Mouse (Mus musculus) forebrain, embryonic 11.5 days (tissue): ENCODE measurements at regions not wholly inside any gene's neighbourhood (a gene's known extent, or its start where the extent isn't known, plus 50 kb on each side); places are given as distances from the start of the nearest gene placed in this dataset.

Experiments
- ATAC-seq: fragments of 200-750 bp; cut with Nextera tagmentation; replicated peaks from 2 replicates; pipeline ENCODE4 v1.8.0; 2017; ENCODE audit warnings: moderate TSS enrichment; ENCODE audit not compliant: low FRiP score
- DNase-seq: peaks from one replicate; pipeline ENCODE4 v3.0.0-alpha.2; 2017; ENCODE audit warnings: low spot score
- H3K27ac ChIP-seq: fragments of 300-500 bp; sonication (generic); 2 replicates; pipeline ENCODE4 v1.5.1; 2014; ENCODE audit warnings: low read depth, low read length
- H3K27me3 ChIP-seq: fragments of 300-500 bp; sonication (generic); 2 replicates; pipeline ENCODE4 v1.6.1; 2014; ENCODE audit warnings: mild to moderate bottlenecking, low read length, mixed read lengths; ENCODE audit not compliant: control insufficient read depth, insufficient read depth
- H3K36me3 ChIP-seq: fragments of 300-500 bp; sonication (generic); 2 replicates; pipeline ENCODE4 v1.6.1; 2014; ENCODE audit warnings: mild to moderate bottlenecking, low read length, moderate library complexity, mixed read lengths; ENCODE audit not compliant: control insufficient read depth, insufficient read depth
- H3K4me1 ChIP-seq: fragments of 300-500 bp; sonication (generic); replicated peaks from 2 replicates; pipeline ENCODE4 v1.6.1; 2014; ENCODE audit warnings: low read length, mixed read lengths; ENCODE audit not compliant: control insufficient read depth, insufficient read depth
- H3K4me2 ChIP-seq: fragments of 300-500 bp; sonication (generic); 2 replicates; pipeline ENCODE4 v1.6.1; 2014; ENCODE audit warnings: low read depth, mild to moderate bottlenecking, low read length, moderate library complexity, mixed read lengths; ENCODE audit not compliant: severe bottlenecking
- H3K4me3 ChIP-seq: fragments of 300-500 bp; sonication (generic); 2 replicates; pipeline ENCODE4 v1.5.1; 2014; ENCODE audit warnings: low read depth, low read length
- H3K9ac ChIP-seq: fragments of 300-500 bp; sonication (generic); 2 replicates; pipeline ENCODE4 v1.6.1; 2014; ENCODE audit warnings: low read length
- H3K9me3 ChIP-seq: fragments of 300-500 bp; sonication (generic); 2 replicates; pipeline ENCODE4 v1.6.1; 2016; ENCODE audit warnings: low read length, mixed read lengths; ENCODE audit not compliant: control insufficient read depth
- WGBS: fragments of 180-500 bp; shearing (Covaris S2); extraction: QIAGEN DNeasy Blood & Tissue Kit; methylation state at CpG from one replicate; pipeline ENCODE4 v1.1.7; 2014; 5-methylcytosine and 5-hydroxymethylcytosine counted together

GRCm38 (mm10) chr6:100176914-100177560 is 110.2 kb downstream of the Rybp start:
- Histone ChIP-seq H3K36me3 (no peaks in the 10 kb centered on the region), H3K9ac (no peak overlapping the region), H3K4me1 (no peaks in the 10 kb centered on the region), H3K4me3 (no peak overlapping the region), H3K27me3 (0 out of 2 replicates have a peak, but pooled peaks cover under 1% of the 10 kb centered on the region), H3K9me3 (no peaks in the 10 kb centered on the region), H3K4me2 (no peak overlapping the region), H3K27ac (no peak overlapping the region)
- WGBS, result 86% methylated on average over 11 of the region's 11 CpGs
- ATAC-seq (no peak), DNase-seq (no peak)

GRCm38 (mm10) chr6:100170711-100171348 is 116.5 kb downstream of the Rybp start:
- DNase-seq (peak; percentile 68), ATAC-seq (no peak)
- peaks cover 2% of the 10 kb centered on the region; the same call in 1 of the 2 replicates for H3K27me3 ChIP-seq
- peak overlapping the region; percentile 40; the same call in 1 of the 2 replicates for H3K4me2 ChIP-seq
- 0 out of 2 replicates have a peak overlapping the region, but pooled peaks have one; percentile 6 for H3K4me3 ChIP-seq
- no peak overlapping the region for H3K27ac ChIP-seq
- WGBS, result 2% methylated on average over 22 of the region's 22 CpGs
- peak overlapping the region; percentile 52 for H3K9ac ChIP-seq
- no peaks in the 10 kb centered on the region for H3K36me3 ChIP-seq
- no peaks in the 10 kb centered on the region for H3K9me3 ChIP-seq
- H3K4me1 ChIP-seq, result peaks cover 8% of the 10 kb centered on the region; the same call in 1 of the 2 replicates

GRCm38 (mm10) chr6:100167321-100167720 is 120.0 kb downstream of the Rybp start:
- Histone ChIP-seq H3K4me3 (no peak overlapping the region), H3K4me1 (peaks cover 19% of the 10 kb centered on the region; the same call in 1 of the 2 replicates), H3K27ac (no peak overlapping the region), H3K4me2 (no peak overlapping the region), H3K9me3 (no peaks in the 10 kb centered on the region), H3K36me3 (no peaks in the 10 kb centered on the region), H3K9ac (no peak overlapping the region), H3K27me3 (peaks cover 5% of the 10 kb centered on the region; the same call in 1 of the 2 replicates)
- DNase-seq, result no peak
- 82% methylated on average over 5 of the region's 5 CpGs for WGBS
- no peak for ATAC-seq

- no peak overlapping the region for H3K27ac ChIP-seq
- no peak overlapping the region for H3K9ac ChIP-seq
- peaks cover 15% of the 10 kb centered on the region; the same call in 1 of the 2 replicates for H3K4me1 ChIP-seq
- H3K27me3 ChIP-seq, result peaks cover 3% of the 10 kb centered on the region; the same call in 1 of the 2 replicates
- DNase-seq (no peak), ATAC-seq (no peak)
- WGBS, result 88% methylated on average over 3 of the region's 3 CpGs
- no peaks in the 10 kb centered on the region for H3K9me3 ChIP-seq
- no peak overlapping the region for H3K4me2 ChIP-seq
- no peak overlapping the region for H3K4me3 ChIP-seq
- no peaks in the 10 kb centered on the region for H3K36me3 ChIP-seq
These were observed 121.5 kb downstream of the Rybp start for GRCm38 (mm10) chr6:100165746-100166145.

- Histone ChIP-seq H3K9me3 (no peaks in the 10 kb centered on the region), H3K4me1 (peaks cover 11% of the 10 kb centered on the region; the same call in 1 of the 2 replicates), H3K27ac (no peak overlapping the region), H3K36me3 (no peaks in the 10 kb centered on the region), H3K9ac (no peak overlapping the region), H3K27me3 (peaks cover 3% of the 10 kb centered on the region; the same call in 1 of the 2 replicates), H3K4me2 (no peak overlapping the region), H3K4me3 (no peak overlapping the region)
- no peak for ATAC-seq
- WGBS, result 33% methylated on average over 4 of the region's 4 CpGs
- DNase-seq, result no peak
These were observed 123.1 kb downstream of the Rybp start for GRCm38 (mm10) chr6:100164162-100164561.

GRCm38 (mm10) chr6:100163814-100164130 is 123.5 kb downstream of the Rybp start:
- H3K27me3 ChIP-seq, result peaks cover 3% of the 10 kb centered on the region; the same call in 1 of the 2 replicates
- no peak for ATAC-seq
- H3K9ac ChIP-seq, result no peak overlapping the region
- H3K36me3 ChIP-seq, result no peaks in the 10 kb centered on the region
- DNase-seq, result no peak
- H3K9me3 ChIP-seq, result no peaks in the 10 kb centered on the region
- H3K4me1 ChIP-seq, result peaks cover 11% of the 10 kb centered on the region; the same call in 1 of the 2 replicates
- H3K4me2 ChIP-seq, result no peak overlapping the region
- 60% methylated on average over 5 of the region's 5 CpGs for WGBS
- H3K27ac ChIP-seq, result no peak overlapping the region
- H3K4me3 ChIP-seq, result no peak overlapping the region

- H3K9ac ChIP-seq, result peak overlapping the region; percentile 29
- DNase-seq, result peak; percentile 78
- H3K27me3 ChIP-seq, result peaks cover 3% of the 10 kb centered on the region; the same call in 1 of the 2 replicates
- no peak overlapping the region for H3K4me3 ChIP-seq
- 13% methylated on average over 17 of the region's 17 CpGs for WGBS
- H3K27ac ChIP-seq, result no peak overlapping the region
- no peaks in the 10 kb centered on the region for H3K9me3 ChIP-seq
- peaks cover 11% of the 10 kb centered on the region; the same call in 1 of the 2 replicates for H3K4me1 ChIP-seq
- H3K36me3 ChIP-seq, result no peaks in the 10 kb centered on the region
- ATAC-seq, result peak; percentile 86
- peak overlapping the region; percentile 45 for H3K4me2 ChIP-seq
These were observed 124.1 kb downstream of the Rybp start for GRCm38 (mm10) chr6:100162961-100163813.

- WGBS, result 83% methylated on average over 8 of the region's 8 CpGs
- ATAC-seq, result no peak
- Histone ChIP-seq H3K4me2 (no peak overlapping the region), H3K4me3 (no peak overlapping the region), H3K27me3 (peaks cover 3% of the 10 kb centered on the region; the same call in 1 of the 2 replicates), H3K9ac (no peak overlapping the region), H3K4me1 (peaks cover 11% of the 10 kb centered on the region; the same call in 1 of the 2 replicates), H3K9me3 (no peaks in the 10 kb centered on the region), H3K27ac (no peak overlapping the region), H3K36me3 (no peaks in the 10 kb centered on the region)
- DNase-seq, result no peak
These were observed 126.6 kb downstream of the Rybp start for GRCm38 (mm10) chr6:100160670-100161069.
